Mouse (Mus musculus) gastrocnemius, postnatal 36 days (tissue): ENCODE results near the gene Krt75. TPM values are rescaled to one million over a fixed set of nuclear protein-coding genes. Genes with fewer than 3 reads are reported as not detected.
"Not testable (repeated sequence)": the region's sequence is repeated elsewhere in the genome, so short reads cannot be mapped to it uniquely, and the experiment has no call there.

ENCODE experiments used
- DNase-seq, 2 experiments: peaks; one replicate each; pipeline ENCODE4 v3.0.0; 2022
- intact Hi-C: fragments of 180-260 bp; cut with DNase I; formaldehyde crosslinking; loops from one replicate; pipeline ENCODE4 v1.15.1; 2025
- microRNA-seq, 2 experiments: library from miRNA; unstranded; fragments of <30 nt; microRNA quantifications; one replicate each; pipeline ENCODE4 v1.2.0; 2021
- total RNA-seq, 2 experiments: library from RNA; stranded (reverse); gene quantifications; 2 replicates each; pipeline ENCODE4 v1.2.3; 2021

Gene Krt75
- total RNA-seq, 2 experiments from 2014 or later, result not detected

GRCm38 (mm10) chr15:101522556-101523232 lies 51.0 kb downstream of the Krt75 start:
- intact Hi-C loops, result loop anchor here (5.0 to 10.0 kb wide), 2 partner anchors 450 to 542 kb away; no protein-coding TSS in a partner anchor
- no peak for DNase-seq

DNA sequence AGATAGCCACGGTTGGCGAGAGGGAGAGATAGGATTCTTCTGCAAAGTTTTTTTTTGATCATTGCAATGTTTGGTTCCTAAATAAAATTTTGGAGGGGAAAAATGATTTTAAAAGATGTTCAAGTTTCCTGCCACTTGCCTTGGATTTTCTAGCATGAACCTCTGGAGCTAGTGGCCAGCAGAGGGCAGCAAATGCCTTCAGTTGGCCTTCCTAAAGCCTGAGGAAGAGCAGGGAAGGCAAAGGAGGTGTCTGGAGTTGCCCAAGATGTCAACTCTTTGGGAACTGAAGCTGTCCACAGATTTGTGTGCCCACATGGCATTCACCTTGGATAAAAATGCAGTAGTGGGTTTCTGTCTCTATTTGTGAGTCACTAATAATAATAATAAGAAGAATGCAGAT lies 53.9 kb downstream of the Krt75 start:
- intact Hi-C loops, result loop anchor here (2.0 to 10.0 kb wide), 4 partner anchors 179 to 545 kb away; no protein-coding TSS in a partner anchor
- peak; percentile 50 to 58 for DNase-seq

DNA sequence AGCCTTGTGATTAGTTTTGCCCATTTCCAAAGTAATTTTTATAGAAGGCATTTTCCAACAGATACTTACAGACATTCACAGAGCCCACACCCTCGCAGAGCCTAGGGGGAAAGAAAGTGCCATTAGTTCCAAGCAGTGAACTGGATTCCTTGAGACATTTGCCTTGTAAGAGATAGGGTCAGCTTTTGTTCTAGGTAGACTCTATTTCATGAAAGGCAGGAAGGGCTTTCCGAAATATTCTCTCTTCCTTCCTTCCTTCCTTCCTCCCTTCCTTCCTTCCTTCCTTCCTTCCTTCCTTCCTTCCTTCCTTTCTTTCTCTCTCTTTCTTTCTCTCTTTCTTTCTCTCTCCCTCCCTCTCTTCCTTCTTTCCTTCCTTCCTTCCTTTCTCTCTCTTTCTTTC lies 56.5 kb downstream of the Krt75 start, which contains the start of gene Gm49425:
Gene Gm49425, minus strand, starts transcription at position 101 of the 400 bp plus-strand sequence.
- DNase-seq, result not testable (repeated sequence)
- intact Hi-C loops, result loop anchor here (2.0 kb wide), 1 partner anchor 84 kb away; no protein-coding TSS in a partner anchor

Small RNAs within 50 kb of the gene (microRNA-seq; reads per million reads assigned to microRNA genes)
- 0 reads per million in 2 experiments for gene Gm44393
- gene Gm44460, result 0 reads per million in 2 experiments

Other genes with a start within 250 kb of the Krt75 start
- 1 to 10 TPM; 1.9 to 2.5 TPM for gene Krt80, start 203.7 kb downstream of the Krt75 start, total RNA-seq
- gene Krt7, start 162.9 kb downstream of the Krt75 start, total RNA-seq, result under 1 TPM in 1 of 2 experiments, not detected in 1; 0.15 TPM
- gene Krt87, start 135.1 kb downstream of the Krt75 start, total RNA-seq, result not detected
- not detected for gene Krt88, start 126.2 kb downstream of the Krt75 start, total RNA-seq
- not detected for gene Krt81, start 110.2 kb downstream of the Krt75 start, total RNA-seq
- gene Krt86, start 100.4 kb downstream of the Krt75 start, total RNA-seq, result not detected
- not detected for gene Krt83, start 82.4 kb downstream of the Krt75 start, total RNA-seq
- gene Gm49425, start 56.6 kb downstream of the Krt75 start, total RNA-seq, result not detected
- gene Krt84, start 41.1 kb downstream of the Krt75 start, total RNA-seq, result not detected
- not detected for gene Krt82, start 23.2 kb downstream of the Krt75 start, total RNA-seq
- not detected for gene Krt90, start 11.0 kb downstream of the Krt75 start, total RNA-seq
- not detected for gene Gm5414, start 54.3 kb upstream of the Krt75 start, total RNA-seq
- not detected for gene Gm5478, start 73.5 kb upstream of the Krt75 start, total RNA-seq
- not detected for gene Krt6b, start 106.4 kb upstream of the Krt75 start, total RNA-seq
- not detected for gene Krt6a, start 120.4 kb upstream of the Krt75 start, total RNA-seq
- gene Krt5, start 139.0 kb upstream of the Krt75 start, total RNA-seq, result under 1 TPM in 1 of 2 experiments, not detected in 1; 0.15 TPM
- not detected for gene Krt71, start 169.2 kb upstream of the Krt75 start, total RNA-seq
- not detected for gene Krt72, start 212.6 kb upstream of the Krt75 start, total RNA-seq
- not detected for gene Krt73, start 228.4 kb upstream of the Krt75 start, total RNA-seq
- not detected for gene Krt2, start 244.3 kb upstream of the Krt75 start, total RNA-seq